Mouse (Mus musculus) liver, embryonic 15.5 days (tissue): Measurements from ENCODE around the gene Usp46. TPM values are rescaled to one million over a fixed set of nuclear protein-coding genes. Genes with fewer than 3 reads are reported as not detected.

Experiments used
- ATAC-seq: fragments of 200-750 bp; cut with Nextera tagmentation; 2 replicates; pipeline ENCODE4 v1.8.0; 2017; ENCODE audit warnings: moderate number of reproducible peaks, mild to moderate bottlenecking, moderate library complexity; ENCODE audit not compliant: insufficient read depth
- H3K27ac ChIP-seq: fragments of 300-500 bp; sonication (generic); replicated peaks from 2 replicates; pipeline ENCODE4 v1.5.1; 2015; ENCODE audit warnings: mild to moderate bottlenecking, inconsistent platforms
- H3K27me3 ChIP-seq: fragments of 300-500 bp; sonication (generic); 2 replicates; pipeline ENCODE4 v1.6.1; 2015; ENCODE audit warnings: mild to moderate bottlenecking, inconsistent platforms
- H3K36me3 ChIP-seq: fragments of 300-500 bp; sonication (generic); replicated peaks from 2 replicates; pipeline ENCODE4 v1.6.1; 2015; ENCODE audit warnings: moderate library complexity, mild to moderate bottlenecking, inconsistent platforms
- H3K4me1 ChIP-seq: fragments of 300-500 bp; sonication (generic); replicated peaks from 2 replicates; pipeline ENCODE4 v1.6.1; 2015; ENCODE audit warnings: inconsistent platforms
- H3K4me2 ChIP-seq: fragments of 300-500 bp; sonication (generic); 2 replicates; pipeline ENCODE4 v1.6.1; 2015; ENCODE audit warnings: moderate library complexity, mild to moderate bottlenecking, inconsistent platforms
- H3K4me3 ChIP-seq: fragments of 300-500 bp; sonication (generic); replicated peaks from 2 replicates; pipeline ENCODE4 v1.5.1; 2015; ENCODE audit warnings: mild to moderate bottlenecking, inconsistent platforms
- H3K9ac ChIP-seq: fragments of 300-500 bp; sonication (generic); 2 replicates; pipeline ENCODE4 v1.6.1; 2015; ENCODE audit warnings: moderate library complexity, mild to moderate bottlenecking, inconsistent platforms
- H3K9me3 ChIP-seq: fragments of 300-500 bp; sonication (generic); replicated peaks from 2 replicates; pipeline ENCODE4 v1.6.1; 2016; ENCODE audit warnings: inconsistent platforms
- WGBS: fragments of 180-500 bp; shearing (Covaris S2); methylation state at CpG from one replicate; pipeline ENCODE4 v1.1.7; 2015; ENCODE audit warnings: mixed read lengths; ENCODE audit not compliant: insufficient replicate concordance; 5-methylcytosine and 5-hydroxymethylcytosine counted together
- polyA plus RNA-seq: library from polyadenylated mRNA; unstranded; fragments of >200 nt; fragmentation: Nextera tagmentation; extraction: Ambion mirVana; gene quantifications from 2 replicates; pipeline ENCODE4 v1.2.1, GENCODE M21; 2015

Gene Usp46
- polyA plus RNA-seq, 1 experiment from 2014 or later: 19.6 TPM

GRCm38 (mm10) chr5:74020506-74020905, 47.7 kb downstream of the Usp46 start:
- Histone ChIP-seq H3K27me3 (no peaks in the 10 kb centered on the region), H3K4me2 (no peak overlapping the region), H3K4me1 (no peaks in the 10 kb centered on the region), H3K9ac (no peak overlapping the region), H3K4me3 (no peak overlapping the region), H3K36me3 (peaks cover 82% of the 10 kb centered on the region), H3K9me3 (no peaks in the 10 kb centered on the region), H3K27ac (no peak overlapping the region)
- ATAC-seq: no peak
- 87% methylated on average over 4 of the region's 4 CpGs for WGBS

GRCm38 (mm10) chr5:74018870-74019565, 49.2 kb downstream of the Usp46 start:
- no peak for ATAC-seq
- H3K36me3 ChIP-seq: peaks cover 85% of the 10 kb centered on the region
- no peak overlapping the region for H3K4me3 ChIP-seq
- no peaks in the 10 kb centered on the region for H3K27me3 ChIP-seq
- no peaks in the 10 kb centered on the region for H3K4me1 ChIP-seq
- no peak overlapping the region for H3K9ac ChIP-seq
- no peak overlapping the region for H3K4me2 ChIP-seq
- no peaks in the 10 kb centered on the region for H3K9me3 ChIP-seq
- 86% methylated on average over 8 of the region's 8 CpGs for WGBS
- no peak overlapping the region for H3K27ac ChIP-seq

GRCm38 (mm10) chr5:74017488-74017887, 50.7 kb downstream of the Usp46 start:
- 88% methylated on average over 5 of the region's 5 CpGs for WGBS
- Histone ChIP-seq H3K4me3 (no peak overlapping the region), H3K9me3 (no peaks in the 10 kb centered on the region), H3K9ac (no peak overlapping the region), H3K36me3 (peaks cover 84% of the 10 kb centered on the region), H3K27me3 (no peaks in the 10 kb centered on the region), H3K4me1 (no peaks in the 10 kb centered on the region), H3K4me2 (no peak overlapping the region), H3K27ac (no peak overlapping the region)
- ATAC-seq: no peak

GRCm38 (mm10) chr5:74011629-74012028, 56.6 kb downstream of the Usp46 start:
- Histone ChIP-seq H3K27me3 (no peaks in the 10 kb centered on the region), H3K9me3 (no peaks in the 10 kb centered on the region), H3K36me3 (peaks cover 87% of the 10 kb centered on the region), H3K4me3 (no peak overlapping the region), H3K9ac (no peak overlapping the region), H3K4me1 (no peaks in the 10 kb centered on the region), H3K4me2 (no peak overlapping the region), H3K27ac (no peak overlapping the region)
- 93% methylated on average over 10 of the region's 10 CpGs for WGBS
- ATAC-seq: no peak

GRCm38 (mm10) chr5:74007492-74008070, 60.6 kb downstream of the Usp46 start:
- H3K27me3 ChIP-seq: no peaks in the 10 kb centered on the region
- H3K4me1 ChIP-seq: no peaks in the 10 kb centered on the region
- no peak for ATAC-seq
- H3K36me3 ChIP-seq: peaks cover 90% of the 10 kb centered on the region
- no peak overlapping the region for H3K27ac ChIP-seq
- no peak overlapping the region for H3K4me3 ChIP-seq
- no peak overlapping the region for H3K9ac ChIP-seq
- H3K9me3 ChIP-seq: no peaks in the 10 kb centered on the region
- H3K4me2 ChIP-seq: no peak overlapping the region
- 67% methylated on average over 3 of the region's 3 CpGs for WGBS

- no peaks in the 10 kb centered on the region for H3K9me3 ChIP-seq
- H3K27ac ChIP-seq: no peak overlapping the region
- no peak overlapping the region for H3K4me2 ChIP-seq
- no peaks in the 10 kb centered on the region for H3K4me1 ChIP-seq
- H3K9ac ChIP-seq: no peak overlapping the region
- H3K27me3 ChIP-seq: no peaks in the 10 kb centered on the region
- no peak for ATAC-seq
- H3K36me3 ChIP-seq: peaks cover 92% of the 10 kb centered on the region
- H3K4me3 ChIP-seq: no peak overlapping the region
- 92% methylated on average over 2 of the region's 2 CpGs for WGBS
These were observed 62.3 kb downstream of the Usp46 start for GRCm38 (mm10) chr5:74005936-74006335.

GRCm38 (mm10) chr5:74001743-74002142, 66.5 kb downstream of the Usp46 start:
- H3K4me2 ChIP-seq: no peak overlapping the region
- WGBS: 48% methylated on average over 9 of the region's 9 CpGs
- peaks cover 82% of the 10 kb centered on the region for H3K36me3 ChIP-seq

GRCm38 (mm10) chr5:73998966-73999365, 69.3 kb downstream of the Usp46 start:
- peaks cover 58% of the 10 kb centered on the region for H3K36me3 ChIP-seq
- no peaks in the 10 kb centered on the region for H3K4me1 ChIP-seq
- H3K27me3 ChIP-seq: no peaks in the 10 kb centered on the region
- no peak for ATAC-seq
- no peak overlapping the region for H3K9ac ChIP-seq
- no peak overlapping the region for H3K27ac ChIP-seq
- H3K4me2 ChIP-seq: no peak overlapping the region
- no peaks in the 10 kb centered on the region for H3K9me3 ChIP-seq
- H3K4me3 ChIP-seq: no peak overlapping the region
- WGBS: 79% methylated on average over 5 of the region's 5 CpGs

More at GRCm38 (mm10) chr5:74001743-74002142, 66.5 kb downstream of the Usp46 start:
- no peak overlapping the region for H3K4me3 ChIP-seq
- no peaks in the 10 kb centered on the region for H3K4me1 ChIP-seq
- ATAC-seq: no peak
- H3K27ac ChIP-seq: no peak overlapping the region
- H3K9ac ChIP-seq: no peak overlapping the region
- no peaks in the 10 kb centered on the region for H3K9me3 ChIP-seq
- no peaks in the 10 kb centered on the region for H3K27me3 ChIP-seq

GRCm38 (mm10) chr5:73994850-73995249, 73.4 kb downstream of the Usp46 start:
- Histone ChIP-seq H3K36me3 (peaks cover 17% of the 10 kb centered on the region), H3K27me3 (no peaks in the 10 kb centered on the region), H3K4me3 (no peak overlapping the region), H3K27ac (no peak overlapping the region), H3K4me1 (no peaks in the 10 kb centered on the region), H3K9me3 (no peaks in the 10 kb centered on the region), H3K4me2 (no peak overlapping the region), H3K9ac (no peak overlapping the region)
- no peak for ATAC-seq

- Histone ChIP-seq H3K36me3 (peaks cover 8% of the 10 kb centered on the region), H3K9me3 (no peaks in the 10 kb centered on the region), H3K9ac (no peak overlapping the region), H3K4me3 (no peak overlapping the region), H3K27ac (no peak overlapping the region), H3K27me3 (no peaks in the 10 kb centered on the region), H3K4me1 (no peaks in the 10 kb centered on the region), H3K4me2 (no peak overlapping the region)
- ATAC-seq: no peak
- 65% methylated on average over 4 of the region's 4 CpGs for WGBS
These were observed 74.7 kb downstream of the Usp46 start for GRCm38 (mm10) chr5:73993538-73993937.

- no peak overlapping the region for H3K4me3 ChIP-seq
- no peak overlapping the region for H3K9ac ChIP-seq
- no peak overlapping the region for H3K4me2 ChIP-seq
- no peaks in the 10 kb centered on the region for H3K36me3 ChIP-seq
- no peaks in the 10 kb centered on the region for H3K27me3 ChIP-seq
- no peaks in the 10 kb centered on the region for H3K9me3 ChIP-seq
- WGBS: 79% methylated on average over 13 of the region's 13 CpGs
- H3K27ac ChIP-seq: no peak overlapping the region
- ATAC-seq: no peak
- H3K4me1 ChIP-seq: no peaks in the 10 kb centered on the region
These were observed 75.9 kb downstream of the Usp46 start for GRCm38 (mm10) chr5:73992321-73992720.

GRCm38 (mm10) chr5:73989532-73989931, 78.7 kb downstream of the Usp46 start:
- no peak for ATAC-seq
- H3K4me2 ChIP-seq: no peak overlapping the region
- no peaks in the 10 kb centered on the region for H3K27me3 ChIP-seq
- no peaks in the 10 kb centered on the region for H3K4me1 ChIP-seq
- no peak overlapping the region for H3K4me3 ChIP-seq
- 61% methylated on average over 3 of the region's 3 CpGs for WGBS
- H3K9ac ChIP-seq: no peak overlapping the region
- no peak overlapping the region for H3K27ac ChIP-seq
- H3K9me3 ChIP-seq: no peaks in the 10 kb centered on the region
- H3K36me3 ChIP-seq: no peaks in the 10 kb centered on the region
